Mouse (Mus musculus): ENCODE results near the gene Flnb. TPM values are rescaled to one million over a fixed set of nuclear protein-coding genes. Genes with fewer than 3 reads are reported as not detected.
A peak's percentile ranks its signal among the peaks of the same experiment; 100 is the strongest.

Gene Flnb
- polyA plus RNA-seq, 1 experiment from 2014 or later: 10.5 TPM

DNA sequence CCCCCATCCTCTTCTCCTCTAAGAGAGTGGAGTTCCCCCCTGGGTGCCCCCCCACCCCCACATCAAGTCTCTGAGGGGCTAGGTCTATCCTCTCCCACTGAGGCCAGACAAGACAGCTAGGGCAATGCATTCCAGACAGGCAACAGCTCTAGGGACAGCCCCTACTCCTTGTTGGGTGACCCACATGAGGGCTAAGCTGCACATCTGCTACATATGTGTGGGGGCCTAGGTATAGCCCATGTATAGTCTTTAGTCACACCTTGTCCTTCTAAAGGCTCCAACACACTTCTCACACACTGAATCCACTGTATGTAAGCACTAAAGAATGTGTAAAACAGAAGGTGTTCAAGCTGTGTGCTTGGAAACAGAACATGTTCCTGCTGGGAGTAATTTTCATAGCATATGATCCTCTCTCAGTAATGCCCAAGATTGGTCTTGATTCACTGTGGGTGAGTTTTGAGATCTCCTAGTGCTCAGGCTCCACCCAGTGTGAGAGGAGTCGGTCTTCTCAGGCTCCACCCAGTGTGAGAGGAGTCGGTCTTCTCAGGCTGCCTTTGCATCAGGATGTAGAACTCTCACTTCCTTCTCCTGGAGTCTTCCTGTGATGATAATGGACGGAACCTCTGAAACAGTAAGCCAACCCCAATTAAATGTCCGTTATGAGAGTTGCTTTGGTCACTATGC is 13.7 kb upstream of the Flnb start:
- ATAC-seq: peak; percentile 43; the same call in 1 of the 2 replicates
- Histone ChIP-seq H3K9ac (replicated peaks; ENCODE audit: low read depth, low read length) (no peak overlapping the region), H3K36me3 (ENCODE audit: control insufficient read depth, insufficient read depth) (no peaks in the 10 kb centered on the region), H3K4me2 (ENCODE audit: low read length) (no peak overlapping the region), H3K27me3 (replicated peaks; ENCODE audit: control insufficient read depth, insufficient read depth, low read length) (no peaks in the 10 kb centered on the region), H3K4me1 (replicated peaks; ENCODE audit: control insufficient read depth, insufficient read depth, low read length) (no peaks in the 10 kb centered on the region), H3K9me3 (ENCODE audit: control insufficient read depth, low read length) (no peaks in the 10 kb centered on the region), H3K4me3 (replicated peaks; ENCODE audit: low read length) (no peak overlapping the region), H3K27ac (ENCODE audit: low read length) (no peak overlapping the region)
- 75% methylated on average over 4 of the region's 4 CpGs for WGBS

DNA sequence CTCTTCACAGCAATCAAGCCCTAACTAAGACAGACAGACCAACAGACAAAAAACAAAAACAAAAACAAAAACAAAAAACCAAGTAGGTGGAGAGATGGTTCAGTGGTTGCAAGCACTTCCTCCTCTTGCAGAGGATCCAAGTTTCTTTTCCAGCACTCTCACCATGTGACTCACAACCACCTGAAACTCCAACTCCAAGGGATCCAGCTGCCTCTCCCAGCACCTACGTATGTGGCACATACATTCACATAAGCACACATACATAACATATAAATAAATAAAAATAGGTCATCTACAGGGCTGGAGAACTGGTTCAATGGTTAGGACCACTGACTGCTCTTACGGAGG is 13.2 kb upstream of the Flnb start:
- Histone ChIP-seq H3K4me1 (replicated peaks; ENCODE audit: control insufficient read depth, insufficient read depth, low read length) (no peaks in the 10 kb centered on the region), H3K4me2 (ENCODE audit: low read length) (no peak overlapping the region), H3K9me3 (ENCODE audit: control insufficient read depth, low read length) (no peaks in the 10 kb centered on the region), H3K4me3 (replicated peaks; ENCODE audit: low read length) (no peak overlapping the region), H3K36me3 (ENCODE audit: control insufficient read depth, insufficient read depth) (no peaks in the 10 kb centered on the region), H3K27ac (ENCODE audit: low read length) (no peak overlapping the region), H3K27me3 (replicated peaks; ENCODE audit: control insufficient read depth, insufficient read depth, low read length) (no peaks in the 10 kb centered on the region), H3K9ac (replicated peaks; ENCODE audit: low read depth, low read length) (no peak overlapping the region)
- 92% methylated on average over 2 of the region's 2 CpGs for WGBS
- no peak for ATAC-seq

DNA sequence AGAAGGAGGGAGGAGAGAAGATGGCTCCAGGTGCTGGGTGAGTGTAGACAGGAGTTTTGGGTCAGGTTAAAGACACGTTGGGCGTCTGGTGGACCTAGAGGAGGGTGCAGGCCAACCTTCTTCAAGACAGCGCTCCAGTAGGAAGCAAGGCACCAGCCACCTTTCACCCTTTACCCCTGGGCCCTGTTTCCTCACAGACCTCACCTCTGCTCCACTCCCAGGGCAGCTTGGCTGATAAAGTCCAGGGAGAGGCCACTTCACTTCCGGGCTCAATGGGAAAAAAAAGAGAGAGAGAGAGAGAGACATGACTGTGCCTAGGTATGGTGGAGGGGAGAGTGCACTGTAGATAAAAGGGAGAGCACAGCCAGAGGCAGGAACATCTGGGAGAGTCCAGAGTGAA is 10.0 kb upstream of the Flnb start:
- Histone ChIP-seq H3K27ac (ENCODE audit: low read length) (no peak overlapping the region), H3K4me3 (replicated peaks; ENCODE audit: low read length) (no peak overlapping the region), H3K4me1 (replicated peaks; ENCODE audit: control insufficient read depth, insufficient read depth, low read length) (no peaks in the 10 kb centered on the region), H3K4me2 (ENCODE audit: low read length) (no peak overlapping the region), H3K36me3 (ENCODE audit: control insufficient read depth, insufficient read depth) (no peaks in the 10 kb centered on the region), H3K9ac (replicated peaks; ENCODE audit: low read depth, low read length) (no peak overlapping the region), H3K9me3 (ENCODE audit: control insufficient read depth, low read length) (no peaks in the 10 kb centered on the region), H3K27me3 (replicated peaks; ENCODE audit: control insufficient read depth, insufficient read depth, low read length) (no peaks in the 10 kb centered on the region)
- ATAC-seq: no peak
- 86% methylated on average over 4 of the region's 4 CpGs for WGBS

DNA sequence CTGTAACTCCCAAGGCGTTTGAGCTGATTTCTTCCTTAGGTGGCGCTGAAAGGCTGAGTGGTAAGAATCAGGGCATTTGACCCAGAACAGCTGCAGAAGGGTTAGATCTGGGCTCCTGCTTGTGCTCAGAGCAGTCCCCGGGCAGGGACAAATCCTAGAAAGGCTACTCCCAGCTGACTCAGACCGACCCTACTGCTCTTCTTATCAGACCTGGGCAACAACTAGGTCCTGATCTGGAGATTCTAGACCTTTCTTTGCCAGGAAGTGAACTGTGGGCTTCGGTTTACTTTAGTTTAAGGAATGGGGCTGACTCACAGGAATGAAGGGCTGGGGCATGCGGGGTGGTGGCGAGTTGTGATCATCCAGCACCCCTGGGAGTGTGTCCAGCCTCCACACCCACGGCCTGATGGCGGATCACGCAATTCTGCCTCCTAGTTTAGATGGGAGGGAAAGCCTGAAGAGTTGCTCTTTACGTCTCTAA is 9.2 kb upstream of the Flnb start:
- ATAC-seq: no peak
- no peaks in the 10 kb centered on the region for H3K36me3 ChIP-seq (ENCODE audit: control insufficient read depth, insufficient read depth)
- H3K4me3 ChIP-seq (replicated peaks; ENCODE audit: low read length): no peak overlapping the region
- no peaks in the 10 kb centered on the region for H3K9me3 ChIP-seq (ENCODE audit: control insufficient read depth, low read length)
- H3K9ac ChIP-seq (replicated peaks; ENCODE audit: low read depth, low read length): no peak overlapping the region
- no peaks in the 10 kb centered on the region for H3K4me1 ChIP-seq (replicated peaks; ENCODE audit: control insufficient read depth, insufficient read depth, low read length)
- no peak overlapping the region for H3K27ac ChIP-seq (ENCODE audit: low read length)
- 72% methylated on average over 11 of the region's 11 CpGs for WGBS
- no peaks in the 10 kb centered on the region for H3K27me3 ChIP-seq (replicated peaks; ENCODE audit: control insufficient read depth, insufficient read depth, low read length)
- no peak overlapping the region for H3K4me2 ChIP-seq (ENCODE audit: low read length)

DNA sequence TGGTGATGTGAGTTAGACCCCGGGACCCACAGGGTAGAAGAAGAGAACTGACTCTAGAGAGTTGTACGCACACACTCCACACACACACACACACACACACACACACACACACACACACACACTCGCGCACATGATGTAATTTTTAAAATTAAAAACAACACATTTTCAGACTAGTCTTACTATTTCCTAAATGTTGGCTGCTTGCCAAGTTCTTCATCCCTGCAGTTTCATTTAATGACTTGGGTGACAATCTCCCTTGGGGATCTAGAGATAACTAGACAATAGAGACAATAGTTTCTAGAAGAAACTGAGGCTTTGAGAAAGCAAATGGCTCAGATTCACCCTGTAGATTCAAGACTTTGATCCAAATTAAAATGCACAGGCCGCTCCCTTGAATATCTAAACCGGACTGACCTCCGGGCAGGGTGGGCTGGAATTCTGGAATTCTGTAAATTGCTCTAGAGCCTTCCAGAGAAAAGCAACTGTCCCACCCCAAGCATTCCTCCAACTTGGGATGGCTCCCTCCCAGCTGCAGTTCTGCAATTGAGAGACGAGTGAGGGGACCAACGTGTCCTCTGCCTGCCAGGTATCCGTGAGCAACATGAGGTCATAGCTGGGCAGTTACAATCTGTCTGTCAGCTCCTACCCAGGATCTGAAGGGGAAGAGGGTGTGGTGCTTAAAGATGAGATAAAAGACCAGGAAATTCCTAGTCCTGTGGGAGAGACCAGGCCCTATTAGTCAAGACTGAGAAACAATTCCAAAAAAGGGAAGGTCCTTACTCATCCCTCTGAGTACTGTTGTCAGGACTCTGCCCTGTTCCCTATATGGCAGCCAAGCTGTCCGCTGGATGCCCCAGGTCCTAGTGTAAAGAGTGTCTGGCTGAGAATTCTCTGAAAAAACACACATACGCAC is 8.5 kb upstream of the Flnb start:
- 84% methylated on average over 12 of the region's 12 CpGs for WGBS
- Histone ChIP-seq H3K4me1 (replicated peaks; ENCODE audit: control insufficient read depth, insufficient read depth, low read length) (no peaks in the 10 kb centered on the region), H3K36me3 (ENCODE audit: control insufficient read depth, insufficient read depth) (no peaks in the 10 kb centered on the region), H3K27ac (ENCODE audit: low read length) (no peak overlapping the region), H3K9ac (replicated peaks; ENCODE audit: low read depth, low read length) (no peak overlapping the region), H3K9me3 (ENCODE audit: control insufficient read depth, low read length) (no peaks in the 10 kb centered on the region), H3K4me3 (replicated peaks; ENCODE audit: low read length) (no peak overlapping the region), H3K27me3 (replicated peaks; ENCODE audit: control insufficient read depth, insufficient read depth, low read length) (no peaks in the 10 kb centered on the region), H3K4me2 (ENCODE audit: low read length) (no peak overlapping the region)
- peak; percentile 16; the same call in 1 of the 2 replicates for ATAC-seq

DNA sequence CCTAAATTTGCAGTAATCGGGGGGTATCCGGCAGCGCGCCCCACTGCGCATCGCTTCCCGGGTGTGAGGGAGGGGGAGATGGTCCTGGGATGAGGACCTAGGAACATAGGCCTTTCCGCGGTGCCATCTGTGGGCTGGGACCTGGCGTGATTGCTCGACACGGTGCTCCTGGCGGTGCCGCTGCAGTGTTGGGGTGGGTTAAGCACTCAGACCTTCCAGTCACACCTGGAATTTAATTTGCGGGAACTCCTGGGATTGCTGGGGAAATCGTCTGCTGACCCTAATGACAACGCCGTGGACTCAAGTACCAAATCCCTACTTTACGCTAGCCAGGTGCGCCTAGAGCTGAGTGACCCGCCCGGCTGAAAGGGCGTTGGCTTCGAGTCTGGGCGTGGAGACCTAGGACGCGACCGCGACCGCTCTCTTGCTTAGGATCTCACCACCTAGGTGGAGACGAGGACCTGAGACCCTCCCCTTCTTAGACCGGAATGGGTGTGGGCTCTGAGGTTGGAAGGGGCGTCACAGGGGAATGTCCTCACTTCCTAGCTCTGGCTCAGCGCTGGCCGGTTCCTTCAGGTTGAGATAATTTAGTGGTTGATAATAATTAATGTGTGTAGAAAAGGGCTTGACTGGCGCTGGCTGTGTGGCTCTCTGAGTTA is 835 bp downstream of the Flnb start:
- peaks cover 30% of the 10 kb centered on the region for H3K4me1 ChIP-seq (replicated peaks; ENCODE audit: control insufficient read depth, insufficient read depth, low read length)
- peak overlapping the region; percentile 66 for H3K4me3 ChIP-seq (replicated peaks; ENCODE audit: low read length)
- H3K4me2 ChIP-seq (ENCODE audit: low read length): peak overlapping the region; percentile 83
- under 1% methylated on average over 36 of the region's 36 CpGs for WGBS
- H3K27ac ChIP-seq (ENCODE audit: low read length): no peak overlapping the region
- ATAC-seq: no peak; the same call in 1 of the 2 replicates
- peak overlapping the region; percentile 63 for H3K9ac ChIP-seq (replicated peaks; ENCODE audit: low read depth, low read length)
- H3K9me3 ChIP-seq (ENCODE audit: control insufficient read depth, low read length): no peaks in the 10 kb centered on the region
- no peaks in the 10 kb centered on the region for H3K27me3 ChIP-seq (replicated peaks; ENCODE audit: control insufficient read depth, insufficient read depth, low read length)
- H3K36me3 ChIP-seq (ENCODE audit: control insufficient read depth, insufficient read depth): no peaks in the 10 kb centered on the region

DNA sequence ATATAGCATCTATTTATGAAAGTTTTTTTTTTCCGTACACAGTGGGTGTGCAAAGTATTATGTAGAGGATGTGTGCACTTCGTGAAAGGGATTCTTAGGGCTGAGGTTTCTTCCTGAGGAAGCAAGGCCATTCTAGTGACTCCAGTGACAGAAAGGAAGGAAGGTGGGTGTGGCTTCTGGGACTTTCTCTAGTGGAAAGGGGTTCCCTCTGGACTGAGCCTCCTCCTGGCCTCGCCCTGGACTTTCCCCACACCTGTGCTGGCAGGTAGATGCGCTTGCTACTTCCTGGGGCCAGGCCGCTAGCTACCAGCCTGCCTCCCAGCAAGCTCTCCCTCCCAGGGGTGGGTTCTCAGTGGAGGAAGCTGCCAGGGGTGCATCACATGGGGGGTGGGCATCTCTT is 1.7 kb downstream of the Flnb start:
- Histone ChIP-seq H3K9ac (replicated peaks; ENCODE audit: low read depth, low read length) (peak overlapping the region; percentile 63), H3K27me3 (replicated peaks; ENCODE audit: control insufficient read depth, insufficient read depth, low read length) (no peaks in the 10 kb centered on the region), H3K4me2 (ENCODE audit: low read length) (peak overlapping the region; percentile 83), H3K4me3 (replicated peaks; ENCODE audit: low read length) (peak overlapping the region; percentile 66), H3K36me3 (ENCODE audit: control insufficient read depth, insufficient read depth) (no peaks in the 10 kb centered on the region), H3K27ac (ENCODE audit: low read length) (no peak overlapping the region), H3K4me1 (replicated peaks; ENCODE audit: control insufficient read depth, insufficient read depth, low read length) (peaks cover 30% of the 10 kb centered on the region), H3K9me3 (ENCODE audit: control insufficient read depth, low read length) (no peaks in the 10 kb centered on the region)
- WGBS: 54% methylated on average over 5 of the region's 5 CpGs
- ATAC-seq: no peak

DNA sequence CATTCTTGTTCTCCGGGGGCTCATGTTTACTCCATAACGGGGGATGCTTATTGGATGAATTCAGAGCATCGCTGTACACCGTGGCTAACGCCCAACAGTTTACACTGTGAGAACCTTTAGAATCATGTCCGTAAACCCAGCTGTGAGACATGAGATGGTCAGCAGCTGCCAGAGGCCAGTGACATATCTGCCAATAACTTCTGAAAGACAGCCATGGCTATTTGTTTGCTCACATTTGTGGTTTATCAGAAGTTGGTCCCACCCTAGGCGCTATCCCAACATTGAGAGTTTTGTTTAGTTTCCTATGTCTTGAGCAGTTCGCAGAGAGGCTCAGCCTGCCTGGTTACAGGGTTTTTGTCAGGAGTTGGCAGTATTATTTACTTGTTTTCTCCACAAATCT is 3.6 kb downstream of the Flnb start:
- H3K4me2 ChIP-seq (ENCODE audit: low read length): no peak overlapping the region
- WGBS: 73% methylated on average over 8 of the region's 8 CpGs
- ATAC-seq: no peak
- no peaks in the 10 kb centered on the region for H3K36me3 ChIP-seq (ENCODE audit: control insufficient read depth, insufficient read depth)
- H3K9me3 ChIP-seq (ENCODE audit: control insufficient read depth, low read length): no peaks in the 10 kb centered on the region
- peaks cover 36% of the 10 kb centered on the region for H3K4me1 ChIP-seq (replicated peaks; ENCODE audit: control insufficient read depth, insufficient read depth, low read length)
- H3K4me3 ChIP-seq (replicated peaks; ENCODE audit: low read length): no peak overlapping the region
- no peak overlapping the region for H3K27ac ChIP-seq (ENCODE audit: low read length)
- H3K9ac ChIP-seq (replicated peaks; ENCODE audit: low read depth, low read length): no peak overlapping the region
- no peaks in the 10 kb centered on the region for H3K27me3 ChIP-seq (replicated peaks; ENCODE audit: control insufficient read depth, insufficient read depth, low read length)

DNA sequence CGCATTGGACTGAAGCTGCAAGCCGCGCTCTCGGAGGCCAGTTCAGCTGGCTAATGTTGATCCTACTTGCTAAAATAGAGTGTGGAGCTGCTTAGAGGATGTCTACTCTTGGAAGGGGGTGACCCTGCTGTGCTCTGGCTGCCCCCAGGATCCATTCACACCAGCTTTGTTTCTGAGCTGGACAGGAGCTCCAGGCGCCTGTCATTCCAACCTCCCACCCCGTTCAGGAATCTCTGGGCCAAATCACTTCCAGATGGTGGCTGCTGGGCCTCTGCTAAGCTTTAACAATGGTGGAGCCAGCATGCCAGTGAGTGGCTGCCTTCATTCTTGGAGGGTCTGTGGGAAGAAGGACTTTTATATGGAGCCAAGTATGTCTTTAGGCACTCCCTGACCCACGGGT is 4.9 kb downstream of the Flnb start:
- H3K4me3 ChIP-seq (replicated peaks; ENCODE audit: low read length): no peak overlapping the region
- no peak for ATAC-seq
- no peaks in the 10 kb centered on the region for H3K36me3 ChIP-seq (ENCODE audit: control insufficient read depth, insufficient read depth)
- WGBS: 37% methylated on average over 7 of the region's 7 CpGs
- no peak overlapping the region for H3K27ac ChIP-seq (ENCODE audit: low read length)
- H3K27me3 ChIP-seq (replicated peaks; ENCODE audit: control insufficient read depth, insufficient read depth, low read length): no peaks in the 10 kb centered on the region
- no peak overlapping the region for H3K4me2 ChIP-seq (ENCODE audit: low read length)
- no peak overlapping the region for H3K9ac ChIP-seq (replicated peaks; ENCODE audit: low read depth, low read length)
- no peaks in the 10 kb centered on the region for H3K9me3 ChIP-seq (ENCODE audit: control insufficient read depth, low read length)
- peaks cover 39% of the 10 kb centered on the region for H3K4me1 ChIP-seq (replicated peaks; ENCODE audit: control insufficient read depth, insufficient read depth, low read length)

All from forebrain, embryonic 16.5 days (tissue).